Mouse (Mus musculus) E14TG2a.4 (cell line): ENCODE measurements around the gene Gm20388.

Source experiments
- CTCF ChIP-seq: conservative IDR thresholded peaks from 2 replicates; pipeline ENCODE4 v1.5.1; 2014; ENCODE audit warnings: low read length
- NANOG ChIP-seq: IDR thresholded peaks from 2 replicates; pipeline ENCODE4 v1.6.1; 2014; ENCODE audit warnings: borderline replicate concordance, low read length, mixed read lengths

- TF ChIP-seq CTCF (no peak), NANOG (no peak)
These were observed 3904.7 kb downstream of the Gm20388 start for GRCm38 (mm10) chr8:123815325-123815724.
